In the genomic region with DNA sequence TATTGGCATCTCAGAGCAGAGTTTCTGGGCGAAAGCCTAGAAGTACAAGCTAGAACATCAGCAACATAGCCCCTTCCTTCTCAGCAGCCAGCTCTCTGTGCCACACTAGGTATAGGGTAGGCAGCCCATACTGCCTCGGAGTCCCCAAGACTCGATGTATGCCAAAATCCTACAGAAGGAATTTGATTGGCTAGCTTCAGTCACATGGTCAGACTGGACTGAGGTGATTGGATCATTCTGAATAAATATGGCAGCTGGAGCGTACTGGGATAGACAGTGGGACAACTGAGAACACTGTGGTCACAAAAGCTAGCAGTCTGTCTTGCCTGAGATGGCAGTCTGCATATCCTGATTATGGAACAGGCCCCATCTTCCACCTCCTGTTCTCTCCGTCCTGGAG, we compare ENCODE assay signal across 22 mouse cellular contexts. TPM values are rescaled to one million over a fixed set of nuclear protein-coding genes. Genes with fewer than 3 reads are reported as not detected.
DNase-seq lines count a peak whose midpoint lies in the region; TF ChIP-seq lines count a peak whose summit lies in the region.
"Had no signal": no experiment of that assay in that cellular context is flagged by ENCODE, and none has a peak within 500 bp of the region (broad histone marks: within the 10 kb centered on the region; RNA-seq: fewer than 3 reads in every experiment).

No protein-coding gene starts in this region.

- no peak for TF ChIP-seq POLR2A in CH12.LX (IDR thresholded peaks at IDR 0.05; ENCODE audit: low read depth, low read length)
- no peak for TF ChIP-seq POLR2A in myocyte (IDR thresholded peaks at IDR 0.05; ENCODE audit: insufficient read length, low read depth)

- H3K9ac ChIP-seq in CH12.LX (ENCODE audit: insufficient read depth, low read depth), result no peak overlapping the region
- H3K9ac ChIP-seq: embryonic facial prominence, embryonic 12.5 days; forebrain, embryonic 13.5 days; forebrain, embryonic 15.5 days; forebrain, postnatal 0 days had no signal

- no peaks in the 10 kb centered on the region for H3K36me3 ChIP-seq in CH12.LX (replicated peaks in 1 of 2; ENCODE audit: control insufficient read depth in 1 of 2, insufficient read depth in 1 of 2, low read length in 1 of 2)
- no peaks in the 10 kb centered on the region for H3K36me3 ChIP-seq in myocyte (ENCODE audit: control insufficient read depth, insufficient read depth)
- H3K36me3 ChIP-seq: embryonic facial prominence, embryonic 10.5 days; embryonic facial prominence, embryonic 12.5 days; G1E had no signal

- in situ Hi-C loops in CH12.LX (cut with MboI; ENCODE audit: low pct_ligation_motif_present, low pct_unique_long_range_greater_than_20kb, low sequenced_read_pairs), result loop anchor here (10.0 kb wide), 1 partner anchor 75 kb away; no protein-coding TSS in a partner anchor

- no peaks in the 10 kb centered on the region for H3K9me3 ChIP-seq in CH12.LX (replicated peaks; ENCODE audit: low read length)
- H3K9me3 ChIP-seq: embryonic facial prominence, embryonic 10.5 days; embryonic facial prominence, embryonic 12.5 days; forebrain, embryonic 13.5 days; forebrain, embryonic 15.5 days had no signal

- dilution Hi-C loops in CH12.LX (cut with MboI; ENCODE audit: extremely low pct_ligation_motif_present, extremely low pct_unique_long_range_greater_than_20kb, low sequenced_read_pairs), result no loop called here

- H3K4me3 ChIP-seq in CH12.LX (replicated peaks in 1 of 3; ENCODE audit: low read depth in 2 of 3, low read length in 2 of 3, poor library complexity in 1 of 3) (no peak overlapping the region), myocyte (no peak overlapping the region)
- H3K4me3 ChIP-seq: embryonic facial prominence, embryonic 10.5 days; embryonic facial prominence, embryonic 12.5 days; forebrain, embryonic 13.5 days; forebrain, embryonic 15.5 days had no signal

- H3K27ac ChIP-seq in CH12.LX (ENCODE audit: insufficient read depth, low read depth), result no peak overlapping the region
- H3K27ac ChIP-seq: embryonic facial prominence, embryonic 10.5 days; embryonic facial prominence, embryonic 12.5 days; forebrain, embryonic 15.5 days had no signal

- TF ChIP-seq RAD21 in CH12.LX (IDR thresholded peaks at IDR 0.05; ENCODE audit: low read depth, low read length), result no peak

- no peak for TF ChIP-seq EP300 in CH12.LX (IDR thresholded peaks at IDR 0.05; ENCODE audit: low read length)

- TF ChIP-seq CTCF in CH12.LX (conservative IDR thresholded peaks at IDR 0.05 in 1 of 2, IDR thresholded peaks at IDR 0.05 in 1 of 2; ENCODE audit: low read depth in 2 of 2, low read length in 2 of 2), result no peak

- peaks cover 83% of the 10 kb centered on the region for H3K27me3 ChIP-seq in CH12.LX (replicated peaks)
- H3K27me3 ChIP-seq in myocyte (ENCODE audit: control insufficient read depth, insufficient read depth, insufficient read length), result peaks cover 58% of the 10 kb centered on the region
- H3K27me3 ChIP-seq: embryonic facial prominence, embryonic 12.5 days; forebrain, embryonic 13.5 days; forebrain, embryonic 15.5 days had no signal

- H3K4me1 ChIP-seq in CH12.LX (ENCODE audit: control insufficient read depth in 1 of 2, insufficient read depth in 2 of 2), result no peaks in the 10 kb centered on the region

- no peak overlapping the region for H3K4me2 ChIP-seq in CH12.LX (ENCODE audit: insufficient read depth, low read depth, poor library complexity, severe bottlenecking)
- no peak overlapping the region for H3K4me2 ChIP-seq in myocyte (ENCODE audit: low read depth)
- H3K4me2 ChIP-seq: embryonic facial prominence, embryonic 12.5 days; forebrain, embryonic 13.5 days; forebrain, embryonic 15.5 days had no signal

- H3K79me2 ChIP-seq in CH12.LX (replicated peaks; ENCODE audit: control insufficient read depth, extremely low read depth, insufficient read depth, poor library complexity, severe bottlenecking) (no peaks in the 10 kb centered on the region), myocyte (ENCODE audit: control insufficient read depth, insufficient read depth) (no peaks in the 10 kb centered on the region)

- DNase-seq in CH12.LX (ENCODE audit: extremely low read depth) (no peak), R1 (ENCODE audit: low read depth, low spot score) (peak; percentile 76)
- no peak for DNase-seq in ovary, adult 18-20 months (ENCODE audit: low spot score)
- DNase-seq in left cerebral cortex, adult 9 months (ENCODE audit: low spot score in 2 of 2), result no peak
- DNase-seq in natural killer cell, adult 2 months (ENCODE audit: low spot score in 2 of 2), result no peak
- DNase-seq: adrenal gland, adult 8-10 months; adrenal gland, postnatal 14 days; adrenal gland, postnatal 36 days; cerebellum, adult 11-12 months; cerebellum, adult 2 months; cerebellum, adult 9-10 months; cerebellum, postnatal 10 days; cerebellum, postnatal 25 days; forebrain, postnatal 0 days had no signal

- no peak overlapping the region for H3ac ChIP-seq in myocyte (ENCODE audit: control insufficient read depth, insufficient read length)

TF ChIP-seq in CH12.LX, 34 proteins besides CTCF, POLR2A, EP300 and RAD21:
- TF ChIP-seq USF1 (IDR thresholded peaks at IDR 0.05; ENCODE audit: low read depth, low read length), result peak; percentile 46; the same call in 1 of the 2 replicates
- no peak for TF ChIP-seq KAT2A (IDR thresholded peaks at IDR 0.05; ENCODE audit: insufficient replicate concordance, low read length)
- TF ChIP-seq MEF2A (IDR thresholded peaks at IDR 0.05; ENCODE audit: borderline replicate concordance, low read depth, low read length), result no peak
- peak; percentile 51 for TF ChIP-seq USF2 (conservative IDR thresholded peaks at IDR 0.05; ENCODE audit: low read depth, low read length)
TF ChIP-seq in CH12.LX: peak in this region for 2.

TF ChIP-seq in myocyte, 11 proteins besides CTCF, POLR2A, EP300 and RAD21:
- no peak for TF ChIP-seq E2F4 (IDR thresholded peaks at IDR 0.05; ENCODE audit: insufficient read depth)
- TF ChIP-seq USF1 (IDR thresholded peaks at IDR 0.05; ENCODE audit: low read depth), result peak; percentile 17
TF ChIP-seq in myocyte: peak in this region for 1.

RNA-seq across cellular contexts. Expression of a gene that starts 17.3 kb away (rescaled TPM):
- total RNA-seq in CH12.LX (2012; rRNA removed), result 0.04 TPM in 1 of 2 replicates, not detected in the other
- not detected in 2 replicates for total RNA-seq in CH12.LX (2014; rRNA removed)
- not detected in 2 replicates for polyA plus RNA-seq in CH12.LX (2012; ENCODE audit: insufficient read length, low read depth)
- not detected for polyA plus RNA-seq in myocyte (2012; fragmentation: generic; extraction: Trizol)
- total RNA-seq: adrenal gland, adult 18-20 months; adrenal gland, postnatal 14 days; adrenal gland, postnatal 36 days had no signal
- polyA plus RNA-seq: G1E, Patski had no signal
